Mouse (Mus musculus): ENCODE data around the gene Thap12.
A peak's percentile ranks its signal among the peaks of the same experiment; 100 is the strongest.

Gene Thap12

DNA sequence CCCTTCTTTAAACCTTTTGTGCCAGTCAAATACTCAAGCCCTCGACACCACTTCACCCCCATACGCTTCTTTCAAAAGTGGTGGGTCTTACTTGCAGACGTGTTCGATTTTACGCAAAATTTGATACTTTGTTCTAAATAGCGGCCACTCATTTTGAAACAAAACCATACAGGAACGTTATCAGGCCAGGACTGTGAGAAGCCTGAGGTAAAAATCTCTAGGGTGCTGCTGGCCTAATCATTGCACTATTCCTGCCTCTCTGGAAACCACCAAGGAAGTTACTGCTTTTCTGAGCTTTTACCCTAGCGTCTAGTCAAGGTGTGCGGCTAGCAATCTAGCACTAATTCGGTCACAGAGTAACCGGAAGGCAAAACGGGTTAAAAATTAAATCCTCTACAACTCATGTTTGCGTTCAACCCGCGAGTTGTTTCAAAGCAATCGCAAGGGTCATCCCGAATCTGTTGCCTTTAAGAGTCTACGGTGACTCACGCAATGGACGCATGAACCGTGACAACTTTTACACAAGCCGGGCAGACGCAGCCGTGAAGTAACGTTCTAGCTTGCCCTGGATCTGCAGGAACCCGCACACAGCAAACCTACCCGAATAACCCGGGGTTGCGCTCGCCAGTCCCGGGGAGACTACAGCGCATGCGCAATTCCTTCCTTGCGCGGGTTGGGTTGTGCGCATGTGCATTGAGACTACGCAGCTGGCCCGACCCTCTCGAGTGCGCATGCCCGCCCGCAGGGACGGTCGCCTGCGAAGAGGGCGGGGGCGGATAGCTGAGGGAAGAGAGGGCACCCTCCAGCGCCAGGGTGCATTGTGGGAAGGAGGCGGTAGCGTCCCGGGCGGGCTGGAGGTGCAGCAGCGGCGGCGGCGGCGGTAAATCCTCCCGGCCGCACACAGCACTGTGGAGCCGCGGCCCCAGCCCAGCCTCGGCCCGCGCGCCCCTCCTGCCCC lies at the start of gene Thap12:
Gene Thap12 (plus strand): TSS at position 821 of the 958 bp plus-strand sequence.
- peak; percentile 95 for DNase-seq (ENCODE audit: low read depth, low spot score)

DNA sequence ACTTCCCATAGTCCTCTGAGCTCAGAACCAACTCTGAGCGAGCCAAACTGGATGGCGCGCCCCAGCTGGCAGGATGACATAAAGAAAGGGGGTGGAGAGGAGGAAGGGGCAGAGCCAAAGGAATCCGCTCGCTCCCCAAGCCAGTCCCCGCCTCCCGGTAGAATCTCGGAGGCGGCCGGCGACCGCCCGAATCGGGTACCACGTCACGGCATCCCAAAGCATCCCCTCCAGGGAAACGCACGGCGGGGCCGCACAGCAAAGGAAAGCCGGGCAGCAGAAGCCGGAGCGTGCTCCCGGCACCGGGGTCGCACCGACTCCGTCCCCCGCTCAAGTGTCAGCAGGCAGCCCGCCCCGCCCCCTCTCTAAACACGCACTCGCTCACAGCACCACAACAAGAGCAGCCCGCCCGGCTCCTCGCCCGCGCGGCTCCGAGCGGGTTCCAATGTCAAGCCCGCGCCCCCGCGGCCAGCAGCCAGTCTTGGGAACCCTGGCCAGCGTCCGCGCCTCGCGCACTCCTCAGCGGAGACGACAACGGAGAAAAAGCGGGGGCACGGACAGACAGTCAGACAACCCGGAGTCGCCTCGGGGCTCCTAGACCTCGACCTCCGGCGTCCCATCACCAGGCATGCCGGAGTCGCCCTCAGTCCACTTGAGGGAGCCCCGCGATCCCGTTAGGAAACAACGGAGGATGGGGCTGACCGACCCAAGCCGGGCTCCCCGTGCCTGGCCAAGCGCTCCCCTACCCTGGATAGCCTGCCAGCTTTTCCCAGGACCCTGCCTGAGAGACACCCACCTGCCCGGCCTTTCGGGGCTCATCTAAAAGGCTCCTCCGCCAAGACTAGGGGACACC lies 47.0 kb upstream of the Thap12 start:
- DNase-seq (ENCODE audit: low read depth, low spot score) = peak; percentile 51

GRCm38 (mm10) chr7:98656531-98657221 lies 46.2 kb upstream of the Thap12 start, which contains the start of gene Emsy:
Emsy (minus strand) TSS chr7:98656783.
- DNase-seq (ENCODE audit: low read depth, low spot score) = peak; percentile 99

DNA sequence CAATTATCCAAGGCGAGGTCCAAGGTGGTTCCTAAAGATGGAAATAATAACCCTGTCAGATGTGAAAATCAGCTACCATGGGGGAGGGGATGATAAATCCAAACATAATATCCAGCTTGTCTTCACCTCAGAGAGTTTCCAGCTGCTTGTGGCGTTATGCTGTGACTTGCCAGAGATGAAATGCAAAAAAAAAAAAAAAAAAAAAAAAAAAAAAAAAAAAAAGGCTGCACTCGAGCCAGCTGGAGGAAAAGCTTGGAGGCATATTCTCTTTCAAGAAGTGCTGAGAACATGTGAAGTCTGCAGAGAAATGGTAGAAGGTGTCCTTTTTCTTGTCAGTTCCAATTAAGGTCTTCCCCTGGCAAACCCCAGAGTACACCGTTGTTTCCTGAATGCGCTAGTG lies 37.7 kb upstream of the Thap12 start:
- DNase-seq (ENCODE audit: low read depth, low spot score) = no peak

DNA sequence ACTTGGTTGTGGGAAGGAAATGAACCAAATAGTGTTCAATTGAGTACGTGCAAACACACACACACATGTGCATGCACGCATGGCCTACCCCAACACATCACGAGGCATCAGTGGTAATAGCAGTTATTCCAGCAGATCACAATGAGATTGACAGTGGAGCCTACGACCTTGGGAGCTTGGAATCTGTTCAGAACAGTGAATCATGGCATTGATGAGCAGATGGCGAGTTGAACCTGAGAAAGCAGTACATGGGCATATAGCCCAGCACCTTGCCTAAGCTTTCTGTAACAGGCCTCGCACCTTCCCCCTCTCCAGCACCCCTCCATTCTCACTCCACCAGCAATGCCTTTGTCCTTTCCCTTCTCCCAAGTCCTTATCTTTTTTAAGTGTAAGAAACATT lies 37.2 kb upstream of the Thap12 start:
- DNase-seq (ENCODE audit: low read depth, low spot score) = no peak

GRCm38 (mm10) chr7:98667956-98668746 lies 34.8 kb upstream of the Thap12 start:
- DNase-seq (ENCODE audit: low read depth, low spot score) = no peak

DNA sequence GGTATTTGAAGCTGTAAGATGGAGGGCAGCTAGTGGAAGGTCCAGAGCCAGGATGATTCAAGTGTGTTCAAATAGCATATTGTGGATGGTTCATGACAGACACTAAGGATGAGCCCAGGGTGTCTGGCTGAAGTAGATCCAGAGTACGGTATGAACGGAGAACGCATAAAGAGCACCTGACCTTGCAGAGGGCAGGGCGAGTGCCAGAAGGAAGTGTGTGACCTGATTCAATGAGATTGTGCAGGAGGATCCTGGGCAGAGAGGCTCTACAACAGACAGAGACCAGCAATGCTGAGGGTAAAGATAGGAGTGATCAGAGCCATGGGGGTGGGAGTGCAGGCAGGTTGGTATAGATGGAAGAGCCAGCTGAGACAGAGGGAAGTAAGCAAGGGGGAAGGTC lies 32.1 kb upstream of the Thap12 start:
- no peak for DNase-seq (ENCODE audit: low read depth, low spot score)

DNA sequence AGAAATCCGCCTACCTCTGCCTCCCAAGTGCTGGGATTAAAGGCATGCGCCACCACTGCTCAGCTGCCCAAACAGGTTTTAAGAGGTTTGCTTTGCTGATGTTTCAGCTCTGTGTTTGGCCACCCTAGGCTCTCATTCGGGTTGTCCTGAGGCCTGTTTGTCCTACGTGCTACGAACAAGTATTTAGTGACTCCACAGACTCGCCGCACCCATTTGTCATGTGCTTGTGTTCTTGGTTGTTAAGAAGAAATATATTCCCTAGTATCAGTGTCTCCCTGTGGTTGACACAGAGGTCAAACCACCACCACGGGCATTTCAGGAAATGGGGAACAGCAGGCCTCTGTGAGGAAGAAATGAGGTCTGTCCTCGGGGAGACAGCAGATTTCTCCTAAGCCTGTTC lies 31.5 kb upstream of the Thap12 start:
- DNase-seq (ENCODE audit: low read depth, low spot score) = no peak

GRCm38 (mm10) chr7:98672241-98672955 lies 30.5 kb upstream of the Thap12 start:
- no peak for DNase-seq (ENCODE audit: low read depth, low spot score)

GRCm38 (mm10) chr7:98674344-98674743 lies 28.6 kb upstream of the Thap12 start:
- no peak for DNase-seq (ENCODE audit: low read depth, low spot score)

- DNase-seq (ENCODE audit: low read depth, low spot score) = no peak
These were observed 25.4 kb upstream of the Thap12 start for GRCm38 (mm10) chr7:98677511-98677910.

- DNase-seq (ENCODE audit: low read depth, low spot score) = no peak
These were observed 24.5 kb upstream of the Thap12 start for GRCm38 (mm10) chr7:98678441-98678840.

GRCm38 (mm10) chr7:98680691-98681090 lies 22.2 kb upstream of the Thap12 start:
- no peak for DNase-seq (ENCODE audit: low read depth, low spot score)

GRCm38 (mm10) chr7:98682821-98683220 lies 20.1 kb upstream of the Thap12 start:
- DNase-seq (ENCODE audit: low read depth, low spot score) = no peak

DNA sequence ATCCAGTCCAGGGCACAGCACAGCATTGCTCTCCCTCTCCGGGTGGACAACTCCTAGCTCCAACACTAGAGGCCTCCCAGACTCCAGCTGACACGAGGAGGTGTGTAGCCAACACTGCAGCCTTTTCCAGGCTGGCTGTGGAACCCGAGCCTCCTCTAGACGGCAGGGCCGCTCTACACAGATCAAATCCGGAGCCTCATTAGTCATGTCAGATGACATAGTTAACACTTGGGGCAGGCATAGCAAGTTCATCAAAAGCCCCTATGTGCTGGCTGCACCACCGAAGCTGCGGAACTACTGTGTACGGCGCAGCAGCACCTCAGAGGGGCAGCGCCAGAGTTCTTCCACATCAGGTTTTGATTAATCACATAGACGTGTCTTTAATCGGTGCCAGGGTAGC lies 17.0 kb upstream of the Thap12 start:
- no peak for DNase-seq (ENCODE audit: low read depth, low spot score)

- no peak for DNase-seq (ENCODE audit: low read depth, low spot score)
These were observed 12.8 kb upstream of the Thap12 start for GRCm38 (mm10) chr7:98690126-98690525.

DNA sequence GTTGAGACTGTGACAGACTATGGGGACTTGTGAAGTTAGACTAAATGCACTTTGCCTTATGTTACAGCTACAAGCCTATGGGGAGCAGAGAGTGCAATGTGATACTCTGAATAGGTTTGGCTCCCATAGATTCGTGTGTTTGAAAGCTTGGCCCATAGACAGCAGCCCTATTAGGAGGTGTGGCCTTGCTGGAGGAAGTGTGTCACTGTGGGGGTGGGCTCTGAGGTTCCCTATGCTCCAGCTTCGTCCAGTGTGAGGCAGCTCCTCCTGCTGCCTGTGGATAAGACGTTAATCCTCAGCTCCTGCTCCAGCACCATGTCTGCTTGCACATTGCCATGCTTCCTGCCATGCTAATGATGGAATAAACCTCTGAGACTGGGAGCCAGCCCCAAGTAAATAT lies 12.1 kb upstream of the Thap12 start:
- DNase-seq (ENCODE audit: low read depth, low spot score) = no peak

DNA sequence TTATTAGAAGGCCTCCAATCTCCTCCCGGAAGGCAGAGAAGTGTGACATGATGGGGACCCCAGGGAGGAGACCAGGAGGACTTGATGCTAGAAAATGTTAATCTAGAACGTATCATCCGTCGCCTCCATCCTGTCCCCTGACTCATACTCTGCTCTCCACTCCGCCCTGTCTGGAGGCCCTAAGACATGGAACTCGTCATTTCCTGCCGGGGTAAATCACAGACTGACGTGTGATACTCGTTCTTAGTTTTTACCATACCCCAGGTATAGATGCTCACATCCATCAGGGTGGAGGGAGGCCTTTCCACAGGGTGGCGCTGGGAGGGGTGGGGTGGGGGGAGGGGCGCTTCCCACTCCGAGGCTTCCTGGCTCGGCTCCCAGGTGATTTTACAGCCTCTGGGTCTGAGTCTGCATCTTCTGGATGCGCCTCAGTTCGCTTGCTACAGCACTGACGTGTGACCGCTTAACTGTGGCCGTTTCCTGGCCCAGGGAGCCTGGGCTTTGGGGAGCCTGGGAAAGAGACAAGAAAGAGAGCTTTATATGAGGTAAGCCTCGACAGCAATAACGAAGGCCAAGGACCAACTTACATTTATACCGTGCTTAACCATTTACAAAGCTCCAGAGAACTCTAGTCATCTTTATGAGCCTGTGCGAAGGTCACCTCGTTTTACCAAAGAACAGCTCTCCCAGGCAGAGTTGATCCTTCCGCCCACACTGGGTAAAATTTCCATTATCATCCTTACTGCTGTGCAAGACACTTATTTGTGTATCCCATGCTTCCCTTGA lies 9.9 kb upstream of the Thap12 start:
- no peak for DNase-seq (ENCODE audit: low read depth, low spot score)

- DNase-seq (ENCODE audit: low read depth, low spot score) = no peak
These were observed 8.9 kb upstream of the Thap12 start for GRCm38 (mm10) chr7:98694046-98694445.

- DNase-seq (ENCODE audit: low read depth, low spot score) = no peak
These were observed 5.4 kb upstream of the Thap12 start for GRCm38 (mm10) chr7:98697496-98697895.

Measured in brain, embryonic 18.5 days (tissue).